Mouse (Mus musculus): ENCODE measurements around the gene Fam184a. TPM values are rescaled to one million over a fixed set of nuclear protein-coding genes. Genes with fewer than 3 reads are reported as not detected.

Fam184a gene
- polyA plus RNA-seq, 1 experiment from 2014 or later: 2.0 TPM

- Histone ChIP-seq H3K27me3 (replicated peaks; ENCODE audit: control insufficient read depth, insufficient read depth, low read length) (no peaks in the 10 kb centered on the region), H3K36me3 (ENCODE audit: control insufficient read depth, insufficient read depth, low read length) (no peaks in the 10 kb centered on the region), H3K4me1 (ENCODE audit: control insufficient read depth, insufficient read depth, low read length) (peaks cover 10% of the 10 kb centered on the region; the same call in 1 of the 2 replicates), H3K9me3 (ENCODE audit: control insufficient read depth, low read length) (no peaks in the 10 kb centered on the region), H3K4me3 (ENCODE audit: low read length) (peak overlapping the region; percentile 85), H3K27ac (ENCODE audit: low read length) (peak overlapping the region; percentile 97), H3K9ac (ENCODE audit: low read depth, low read length) (peak overlapping the region; percentile 78), H3K4me2 (ENCODE audit: low read depth, low read length) (peak overlapping the region; percentile 86)
- peak; percentile 92 for ATAC-seq
- 4% methylated on average over 27 of the region's 27 CpGs for WGBS
Measured at GRCm38 (mm10) chr10:53595744-53596676, 154.9 kb downstream of the Fam184a start.

GRCm38 (mm10) chr10:53585777-53586176 lies 165.1 kb downstream of the Fam184a start:
- WGBS: 78% methylated on average over 3 of the region's 3 CpGs
- no peak overlapping the region for H3K4me3 ChIP-seq (ENCODE audit: low read length)
- no peak overlapping the region for H3K27ac ChIP-seq (ENCODE audit: low read length)
- no peaks in the 10 kb centered on the region for H3K36me3 ChIP-seq (ENCODE audit: control insufficient read depth, insufficient read depth, low read length)
- no peaks in the 10 kb centered on the region for H3K27me3 ChIP-seq (replicated peaks; ENCODE audit: control insufficient read depth, insufficient read depth, low read length)
- H3K9me3 ChIP-seq (ENCODE audit: control insufficient read depth, low read length): no peaks in the 10 kb centered on the region
- H3K4me1 ChIP-seq (ENCODE audit: control insufficient read depth, insufficient read depth, low read length): peaks cover 5% of the 10 kb centered on the region; the same call in 1 of the 2 replicates
- H3K9ac ChIP-seq (ENCODE audit: low read depth, low read length): no peak overlapping the region
- no peak for ATAC-seq
- H3K4me2 ChIP-seq (ENCODE audit: low read depth, low read length): no peak overlapping the region

Other genes starting within 250 kb of the Fam184a start
- 65.1 and 71.2 TPM in 2 replicates for gene Asf1a, start 154.4 kb downstream of the Fam184a start, polyA plus RNA-seq (2015; fragmentation: Nextera tagmentation; extraction: Ambion mirVana)
- gene Mcm9, start 120.7 kb downstream of the Fam184a start, polyA plus RNA-seq (2015; fragmentation: Nextera tagmentation; extraction: Ambion mirVana): 5.6 and 5.8 TPM in 2 replicates

Data from intestine, embryonic 16.5 days (tissue).